Mouse (Mus musculus) heart, embryonic 15.5 days (tissue): ENCODE measurements at regions not wholly inside any gene's neighbourhood (a gene's known extent, or its start where the extent isn't known, plus 50 kb on each side); places are given as distances from the start of the nearest gene placed in this dataset.

ENCODE experiments used
- ATAC-seq: fragments of 200-750 bp; cut with Nextera tagmentation; replicated peaks from 2 replicates; pipeline ENCODE4 v1.8.0; 2017; ENCODE audit warnings: low read depth, moderate TSS enrichment; ENCODE audit not compliant: insufficient number of reproducible peaks, insufficient read depth, low FRiP score
- H3K27ac ChIP-seq: fragments of 300-500 bp; sonication (generic); 2 replicates; pipeline ENCODE4 v1.5.1; 2015; ENCODE audit warnings: mild to moderate bottlenecking, inconsistent platforms
- H3K27me3 ChIP-seq: fragments of 300-500 bp; sonication (generic); 2 replicates; pipeline ENCODE4 v1.6.1; 2015; ENCODE audit warnings: inconsistent platforms
- H3K36me3 ChIP-seq: fragments of 300-500 bp; sonication (generic); 2 replicates; pipeline ENCODE4 v1.6.1; 2015; ENCODE audit warnings: mild to moderate bottlenecking, inconsistent platforms
- H3K4me1 ChIP-seq: fragments of 300-500 bp; sonication (generic); replicated peaks from 2 replicates; pipeline ENCODE4 v1.6.1; 2015; ENCODE audit warnings: inconsistent platforms
- H3K4me2 ChIP-seq: fragments of 300-500 bp; sonication (generic); 2 replicates; pipeline ENCODE4 v1.6.1; 2015; ENCODE audit warnings: inconsistent platforms, mild to moderate bottlenecking, moderate library complexity
- H3K4me3 ChIP-seq: fragments of 300-500 bp; sonication (generic); 2 replicates; pipeline ENCODE4 v1.5.1; 2015; ENCODE audit warnings: mild to moderate bottlenecking, inconsistent platforms
- H3K9ac ChIP-seq: fragments of 300-500 bp; sonication (generic); 2 replicates; pipeline ENCODE4 v1.6.1; 2015; ENCODE audit warnings: mild to moderate bottlenecking, inconsistent platforms
- H3K9me3 ChIP-seq: fragments of 300-500 bp; sonication (generic); replicated peaks from 2 replicates; pipeline ENCODE4 v1.6.1; 2016; ENCODE audit warnings: inconsistent platforms
- WGBS: fragments of 180-500 bp; shearing (Covaris S2); methylation state at CpG from one replicate; pipeline ENCODE4 v1.1.7; 2015; ENCODE audit warnings: mixed read lengths; 5-methylcytosine and 5-hydroxymethylcytosine counted together

DNA sequence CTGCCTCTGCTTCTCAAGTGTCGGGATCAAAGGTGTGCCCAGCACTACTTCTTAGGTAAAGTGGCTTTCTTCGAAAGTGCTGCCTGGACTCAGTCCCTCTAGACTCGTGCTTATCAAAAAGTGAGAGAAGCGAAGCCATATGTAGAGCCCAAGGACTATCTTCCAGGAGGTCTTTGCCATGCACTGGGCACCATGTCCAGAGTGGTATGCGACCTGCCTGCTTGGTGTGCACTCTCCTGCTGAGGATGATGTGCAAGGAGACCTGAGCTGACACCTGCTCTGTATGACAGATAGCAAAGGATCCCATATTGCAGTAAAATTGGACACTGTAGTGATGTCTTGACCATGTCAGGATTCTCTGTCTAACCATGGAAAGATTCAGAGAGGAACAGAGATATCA lies 139.0 kb downstream of the Otor start:
- no peak overlapping the region for H3K9ac ChIP-seq
- no peak overlapping the region for H3K27ac ChIP-seq
- H3K27me3 ChIP-seq = no peaks in the 10 kb centered on the region
- 71% methylated on average over 5 of the region's 5 CpGs for WGBS
- no peak for ATAC-seq
- H3K4me3 ChIP-seq = no peak overlapping the region
- H3K4me2 ChIP-seq = no peak overlapping the region
- no peaks in the 10 kb centered on the region for H3K9me3 ChIP-seq
- H3K36me3 ChIP-seq = no peaks in the 10 kb centered on the region
- no peaks in the 10 kb centered on the region for H3K4me1 ChIP-seq

DNA sequence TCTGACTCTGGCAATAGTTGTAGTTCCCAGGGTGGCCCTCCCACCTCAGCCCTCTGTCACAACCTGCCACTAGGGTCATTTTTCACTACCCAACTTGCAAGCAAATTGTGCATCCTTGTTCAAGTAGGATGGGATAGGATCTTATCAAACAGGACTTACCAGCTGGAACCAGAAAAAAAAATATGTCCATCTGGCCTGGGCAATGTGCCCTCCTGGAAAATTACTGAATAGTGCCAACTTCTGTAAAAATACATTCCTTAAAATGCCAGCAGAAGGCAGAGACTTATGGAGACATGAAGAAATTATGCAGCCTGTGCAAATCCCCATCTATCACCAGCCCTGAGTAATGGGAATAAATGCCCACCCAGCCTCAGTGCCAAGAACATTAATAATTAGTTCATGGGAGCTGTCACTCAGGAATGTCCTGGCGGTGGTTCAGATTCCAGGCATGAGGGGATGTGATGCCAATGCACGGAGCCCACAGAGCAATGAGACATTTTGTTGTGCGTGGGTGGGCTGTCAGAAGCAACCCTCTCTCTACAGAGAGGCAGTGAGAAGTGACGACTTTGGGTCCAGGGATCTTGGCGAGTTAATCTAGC lies 139.6 kb downstream of the Otor start:
- Histone ChIP-seq H3K9me3 (no peaks in the 10 kb centered on the region), H3K27ac (no peak overlapping the region), H3K4me3 (no peak overlapping the region), H3K4me2 (no peak overlapping the region), H3K4me1 (no peaks in the 10 kb centered on the region), H3K27me3 (no peaks in the 10 kb centered on the region), H3K36me3 (no peaks in the 10 kb centered on the region), H3K9ac (no peak overlapping the region)
- ATAC-seq = no peak
- WGBS = 58% methylated on average over 5 of the region's 5 CpGs

DNA sequence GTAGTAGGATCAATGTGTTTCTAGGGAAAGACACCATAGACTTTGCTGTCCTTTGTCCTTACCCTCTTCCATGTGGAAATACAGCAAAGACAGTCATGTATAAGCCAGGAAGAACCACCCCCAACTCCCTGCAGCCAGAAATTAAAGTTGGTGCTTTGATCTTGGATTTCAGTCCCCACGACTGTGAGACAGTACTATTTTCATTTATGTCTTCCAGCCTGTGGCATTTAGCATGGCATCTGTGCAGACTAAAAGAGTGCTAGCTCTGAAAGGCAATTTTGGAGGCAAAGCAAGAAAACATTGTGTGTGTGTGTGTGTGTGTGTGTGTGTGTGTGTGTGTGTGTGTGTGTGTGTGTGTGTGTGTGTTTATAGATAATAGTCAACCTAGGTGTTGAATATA lies 144.1 kb downstream of the Otor start:
- no peak overlapping the region for H3K4me2 ChIP-seq
- no peaks in the 10 kb centered on the region for H3K27me3 ChIP-seq
- 53% methylated on average over 1 of the region's 1 CpGs for WGBS
- no peaks in the 10 kb centered on the region for H3K4me1 ChIP-seq
- no peaks in the 10 kb centered on the region for H3K36me3 ChIP-seq
- no peak overlapping the region for H3K4me3 ChIP-seq
- H3K9me3 ChIP-seq = no peaks in the 10 kb centered on the region
- no peak for ATAC-seq
- H3K9ac ChIP-seq = no peak overlapping the region
- H3K27ac ChIP-seq = no peak overlapping the region

DNA sequence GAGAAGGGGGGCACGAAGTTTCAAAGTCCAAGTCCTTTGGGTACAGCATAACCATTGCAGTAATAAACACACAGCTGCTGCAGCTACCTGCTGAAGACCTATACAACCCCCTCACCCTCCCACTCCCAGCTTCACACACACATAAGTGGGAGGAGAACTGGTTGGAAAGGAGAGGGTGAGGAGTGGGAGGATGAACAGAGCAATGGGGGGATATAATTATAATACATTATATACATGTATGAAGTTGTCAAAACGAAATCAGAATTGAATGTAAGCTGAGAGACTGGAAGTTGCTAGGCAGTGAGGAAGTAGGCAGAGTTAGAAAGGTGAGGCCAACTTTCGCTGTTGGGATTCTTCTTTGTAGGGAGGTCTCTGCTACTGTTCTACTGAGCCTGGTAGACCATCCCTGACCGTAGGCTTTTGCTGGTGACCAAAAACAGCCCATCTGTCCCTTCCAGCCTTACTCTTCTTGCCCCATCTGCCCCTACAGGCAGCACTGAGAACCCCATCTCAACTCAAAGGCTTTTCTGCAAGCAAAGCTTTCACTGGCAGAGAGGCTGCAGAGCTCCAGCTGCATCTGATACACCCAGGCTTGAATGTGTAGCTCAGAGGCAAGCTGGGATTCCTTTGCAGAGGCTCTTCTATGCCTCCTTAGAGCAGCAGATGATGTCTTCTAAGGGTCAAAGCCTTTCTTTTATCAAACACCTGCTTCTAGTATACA lies 146.3 kb downstream of the Otor start:
- Histone ChIP-seq H3K9me3 (no peaks in the 10 kb centered on the region), H3K4me2 (no peak overlapping the region), H3K4me1 (no peaks in the 10 kb centered on the region), H3K9ac (no peak overlapping the region), H3K27ac (no peak overlapping the region), H3K27me3 (no peaks in the 10 kb centered on the region), H3K36me3 (no peaks in the 10 kb centered on the region), H3K4me3 (no peak overlapping the region)
- 61% methylated on average over 4 of the region's 4 CpGs for WGBS
- no peak for ATAC-seq

DNA sequence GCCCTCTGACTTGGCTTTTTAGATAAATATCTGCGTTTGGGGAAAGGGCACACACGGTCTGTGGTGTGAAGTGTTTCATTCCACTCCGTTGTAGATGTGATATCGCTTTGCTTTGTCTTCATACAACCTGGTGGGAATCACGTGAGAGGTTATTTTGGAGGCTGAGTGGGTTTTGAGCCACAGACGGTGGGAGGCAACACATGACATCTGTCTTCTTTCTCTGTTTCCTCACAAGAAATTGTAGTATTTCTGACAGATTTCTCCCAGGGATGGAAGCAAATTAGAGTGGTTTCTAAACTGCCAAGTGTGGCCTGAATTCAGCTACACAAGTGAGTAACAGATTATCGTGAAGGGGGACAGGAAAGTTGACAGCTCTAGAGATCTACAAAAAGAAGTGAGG lies 155.5 kb downstream of the Otor start:
- ATAC-seq = no peak
- no peak overlapping the region for H3K27ac ChIP-seq
- H3K4me3 ChIP-seq = no peak overlapping the region
- H3K36me3 ChIP-seq = no peaks in the 10 kb centered on the region
- H3K4me1 ChIP-seq = no peaks in the 10 kb centered on the region
- no peaks in the 10 kb centered on the region for H3K27me3 ChIP-seq
- H3K9me3 ChIP-seq = no peaks in the 10 kb centered on the region
- H3K4me2 ChIP-seq = no peak overlapping the region
- 66% methylated on average over 7 of the region's 7 CpGs for WGBS
- no peak overlapping the region for H3K9ac ChIP-seq

DNA sequence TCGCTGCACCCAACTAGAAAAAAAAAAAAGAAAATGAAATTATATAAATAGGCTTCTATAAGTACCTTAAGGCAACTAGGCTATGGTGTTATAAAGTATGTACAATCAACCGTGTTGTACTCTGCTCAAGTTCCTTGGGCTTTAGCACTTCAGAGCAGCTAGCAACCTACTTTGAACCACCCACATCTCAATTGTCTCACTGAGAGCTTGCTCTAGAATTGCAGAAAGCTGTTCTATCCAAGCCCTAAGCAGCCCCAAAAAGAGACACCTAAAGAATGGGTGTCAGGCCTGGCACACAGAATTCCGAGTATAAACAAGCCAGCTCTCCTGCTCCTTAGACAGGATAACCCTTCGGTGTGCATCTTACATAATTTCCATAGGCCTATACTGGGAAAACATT lies 162.0 kb downstream of the Otor start:
- H3K4me1 ChIP-seq = no peaks in the 10 kb centered on the region
- no peak overlapping the region for H3K4me3 ChIP-seq
- H3K27me3 ChIP-seq = no peaks in the 10 kb centered on the region
- no peak overlapping the region for H3K27ac ChIP-seq
- no peak overlapping the region for H3K9ac ChIP-seq
- 71% methylated on average over 4 of the region's 4 CpGs for WGBS
- ATAC-seq = no peak
- H3K9me3 ChIP-seq = no peaks in the 10 kb centered on the region; the same call in 1 of the 2 replicates
- no peaks in the 10 kb centered on the region for H3K36me3 ChIP-seq
- H3K4me2 ChIP-seq = no peak overlapping the region

DNA sequence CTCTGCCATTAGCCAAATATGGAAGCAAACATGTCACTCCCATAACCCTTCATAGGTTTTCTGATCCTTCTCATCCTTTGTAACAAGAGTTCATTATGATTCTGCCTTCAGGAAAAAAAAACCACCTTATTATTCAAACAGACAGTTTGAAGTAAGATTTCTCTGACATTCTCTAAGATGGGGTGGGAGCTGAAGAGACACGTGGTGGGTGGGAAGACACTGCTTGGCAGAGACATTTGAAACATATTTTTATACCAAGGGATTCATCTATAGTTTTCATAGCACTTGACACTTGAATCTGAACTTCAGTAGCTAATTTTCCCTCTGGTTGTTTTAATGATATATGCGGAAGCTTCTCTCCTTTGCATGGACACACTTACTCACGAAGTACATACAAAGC lies 165.5 kb downstream of the Otor start:
- Histone ChIP-seq H3K27ac (no peak overlapping the region), H3K4me2 (no peak overlapping the region), H3K4me3 (no peak overlapping the region), H3K9ac (no peak overlapping the region), H3K36me3 (no peaks in the 10 kb centered on the region), H3K27me3 (no peaks in the 10 kb centered on the region), H3K9me3 (no peaks in the 10 kb centered on the region; the same call in 1 of the 2 replicates), H3K4me1 (no peaks in the 10 kb centered on the region)
- ATAC-seq = no peak
- WGBS = 80% methylated on average over 3 of the region's 3 CpGs

DNA sequence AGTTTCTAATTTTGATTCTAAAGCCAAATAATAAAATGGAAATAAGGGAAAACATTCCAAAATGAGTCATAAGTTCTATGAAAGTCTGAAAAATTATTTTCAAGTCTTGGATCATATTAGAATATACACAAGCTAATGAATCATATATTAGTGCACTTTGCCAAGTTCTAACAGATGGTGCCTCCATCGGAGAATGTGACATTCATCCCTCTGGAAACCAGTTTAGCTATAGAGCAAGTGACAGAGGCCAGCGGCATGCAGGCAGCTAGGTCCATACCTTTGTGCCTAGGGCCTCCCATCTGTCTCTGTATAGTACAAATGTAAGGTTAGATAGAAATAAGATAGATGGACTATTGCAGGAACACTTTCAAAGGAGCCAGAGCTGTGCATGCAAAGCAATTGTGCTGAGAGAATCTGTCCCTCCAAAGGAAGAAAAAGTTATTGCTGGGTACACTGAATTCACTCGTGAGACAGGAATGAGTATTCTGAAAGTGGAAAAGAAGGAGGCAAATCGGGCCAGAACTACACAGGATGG lies 167.9 kb downstream of the Otor start:
- ATAC-seq = no peak
- no peak overlapping the region for H3K4me2 ChIP-seq
- no peak overlapping the region for H3K9ac ChIP-seq
- H3K4me3 ChIP-seq = no peak overlapping the region
- no peaks in the 10 kb centered on the region; the same call in 1 of the 2 replicates for H3K9me3 ChIP-seq
- no peaks in the 10 kb centered on the region for H3K27me3 ChIP-seq
- no peaks in the 10 kb centered on the region for H3K36me3 ChIP-seq
- no peak overlapping the region for H3K27ac ChIP-seq
- 64% methylated on average over 4 of the region's 4 CpGs for WGBS
- no peaks in the 10 kb centered on the region for H3K4me1 ChIP-seq

DNA sequence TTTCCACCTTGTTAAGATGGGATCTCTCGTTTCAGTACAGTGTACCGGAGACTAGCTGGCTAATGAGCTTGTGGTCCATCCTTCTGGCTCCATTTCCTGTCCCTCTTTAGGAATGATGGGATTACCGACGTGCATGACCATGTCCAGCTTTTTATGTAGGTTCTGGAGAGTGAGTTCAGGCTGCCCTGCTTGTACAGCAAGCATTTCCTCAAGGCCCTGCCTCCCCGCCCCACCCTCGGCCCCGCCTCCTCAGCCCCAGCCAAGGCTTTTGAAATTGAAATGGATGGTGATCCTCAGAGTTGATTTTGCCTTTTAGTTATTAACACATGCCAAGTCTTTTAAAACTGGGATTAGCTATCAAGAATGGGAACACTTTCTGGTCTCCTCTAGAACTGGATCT lies 190.8 kb downstream of the Otor start:
- Histone ChIP-seq H3K36me3 (no peaks in the 10 kb centered on the region), H3K4me3 (no peak overlapping the region), H3K4me1 (no peaks in the 10 kb centered on the region), H3K4me2 (no peak overlapping the region), H3K9ac (no peak overlapping the region), H3K27me3 (no peaks in the 10 kb centered on the region), H3K27ac (no peak overlapping the region), H3K9me3 (no peaks in the 10 kb centered on the region)
- no peak for ATAC-seq
- WGBS = 36% methylated on average over 7 of the region's 7 CpGs

DNA sequence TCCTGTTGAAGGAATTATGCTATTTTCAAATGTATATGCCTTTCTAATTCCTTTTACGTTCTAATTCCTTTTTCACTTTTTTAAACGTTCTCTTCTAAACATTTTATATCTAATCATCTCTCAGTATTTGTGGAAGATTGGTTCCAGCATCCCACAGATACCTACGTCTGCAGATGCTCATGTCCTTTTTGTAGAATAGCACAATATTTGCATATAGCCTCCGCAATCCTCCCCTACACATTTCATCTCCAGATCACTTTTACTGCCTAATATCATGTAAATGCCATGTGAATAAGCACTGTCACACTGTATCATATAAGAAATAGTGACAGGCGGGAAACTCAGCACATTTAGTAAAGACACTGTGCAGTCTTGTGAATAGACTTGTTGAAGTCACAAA lies 192.6 kb downstream of the Otor start:
- no peak for ATAC-seq
- no peak overlapping the region for H3K9ac ChIP-seq
- 66% methylated on average over 5 of the region's 5 CpGs for WGBS

DNA sequence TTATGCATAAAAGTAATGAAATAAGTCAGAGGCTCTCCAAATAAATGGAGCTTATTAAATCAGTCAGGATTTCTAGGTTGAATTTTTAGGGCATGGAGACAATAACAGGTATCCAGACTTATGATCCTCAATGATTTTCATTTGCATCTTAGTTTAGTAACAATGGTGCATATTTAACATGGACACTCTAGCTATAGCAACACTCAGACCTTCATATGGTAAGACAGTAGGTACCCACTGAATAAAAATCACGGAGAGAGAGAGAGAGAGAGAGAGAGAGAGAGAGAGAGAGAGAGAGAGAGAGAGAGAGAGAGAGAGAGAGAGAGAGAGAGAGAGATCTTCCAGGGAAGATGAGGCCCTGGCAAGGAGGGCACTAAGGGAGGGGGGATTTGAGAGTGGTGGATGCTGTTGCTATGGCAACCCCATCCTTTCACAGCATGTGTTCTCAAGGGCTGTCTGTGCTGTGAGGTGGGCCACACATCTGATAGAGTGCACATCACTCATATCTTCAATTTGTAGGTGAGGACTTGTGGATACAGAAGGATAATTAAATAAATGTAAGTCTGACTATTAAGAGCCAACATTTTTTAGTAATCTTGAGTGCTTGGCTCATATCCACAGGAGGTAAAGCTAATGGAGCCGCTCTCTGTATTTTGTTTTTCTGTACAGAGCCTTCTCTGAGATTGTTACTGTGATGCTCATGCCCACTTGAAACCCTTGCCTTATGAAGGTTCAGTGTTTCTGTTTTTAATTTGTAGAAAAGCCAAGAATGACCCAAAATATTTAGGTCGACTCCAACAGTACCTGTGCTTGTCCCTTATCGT lies 227.7 kb downstream of the Otor start:
- WGBS = 68% methylated on average over 4 of the region's 4 CpGs
- no peaks in the 10 kb centered on the region for H3K36me3 ChIP-seq
- H3K9me3 ChIP-seq = no peaks in the 10 kb centered on the region
- H3K4me3 ChIP-seq = no peak overlapping the region
- no peaks in the 10 kb centered on the region for H3K27me3 ChIP-seq
- no peaks in the 10 kb centered on the region for H3K4me1 ChIP-seq
- no peak overlapping the region for H3K4me2 ChIP-seq
- no peak for ATAC-seq
- no peak overlapping the region for H3K9ac ChIP-seq
- H3K27ac ChIP-seq = no peak overlapping the region

More for the DNA sequence above, 192.6 kb downstream of the Otor start:
- Histone ChIP-seq H3K27me3 (no peaks in the 10 kb centered on the region), H3K4me3 (no peak overlapping the region), H3K27ac (no peak overlapping the region), H3K4me1 (no peaks in the 10 kb centered on the region), H3K9me3 (no peaks in the 10 kb centered on the region), H3K4me2 (no peak overlapping the region), H3K36me3 (no peaks in the 10 kb centered on the region)
